Mouse (Mus musculus): ENCODE results near the gene Ehd1.

DNA sequence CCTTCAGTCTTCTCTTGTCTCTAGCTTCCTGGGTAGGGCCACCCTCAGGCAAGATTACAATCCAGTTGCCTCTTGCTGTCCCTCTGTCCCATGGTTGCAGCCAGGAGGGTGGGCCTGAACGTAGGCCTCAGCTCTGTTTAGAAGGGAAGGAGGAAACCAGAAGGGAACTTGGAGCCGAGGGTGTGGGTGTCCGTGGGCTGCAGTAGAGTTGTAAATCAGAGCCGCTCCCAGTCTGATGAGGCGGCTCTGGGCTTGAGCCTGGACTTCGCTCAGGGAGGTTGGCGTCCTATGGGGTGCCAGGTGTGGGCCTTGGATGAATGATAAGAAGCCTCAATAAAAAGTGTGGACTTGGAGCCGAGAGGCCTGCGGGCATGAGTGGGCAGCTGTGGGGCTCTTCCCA, 12.3 kb upstream of the Ehd1 start:
- TF ChIP-seq CTCF (IDR thresholded peaks at IDR 0.05; ENCODE audit: low read depth) (no peak), EP300 (IDR thresholded peaks at IDR 0.05; ENCODE audit: low read depth) (no peak)

Measured in liver, embryonic 14.5 days (tissue).